Mouse (Mus musculus) 416B (cell line): Measurements from ENCODE around the gene Bpifb6.

ENCODE experiments used
- DNase-seq: peaks from one replicate; pipeline ENCODE4 v3.0.0; 2011; ENCODE audit warnings: low read depth

Gene Bpifb6

GRCm38 (mm10) chr2:153900088-153900487, at the start of gene Bpifb6:
Gene Bpifb6 (plus strand): TSS chr2:153900388.
- DNase-seq, result no peak

- peak; percentile 80 for DNase-seq
Observed at GRCm38 (mm10) chr2:153851030-153851360, 49.2 kb upstream of the Bpifb6 start.

GRCm38 (mm10) chr2:153853544-153853943, 46.6 kb upstream of the Bpifb6 start:
- DNase-seq, result no peak

GRCm38 (mm10) chr2:153859581-153859980, 40.6 kb upstream of the Bpifb6 start:
- DNase-seq, result no peak

- no peak for DNase-seq
Observed at GRCm38 (mm10) chr2:153860315-153860714, 39.9 kb upstream of the Bpifb6 start.

- DNase-seq, result no peak
Observed at GRCm38 (mm10) chr2:153860715-153861114, 39.5 kb upstream of the Bpifb6 start.

GRCm38 (mm10) chr2:153861960-153862359, 38.2 kb upstream of the Bpifb6 start:
- no peak for DNase-seq

GRCm38 (mm10) chr2:153870984-153871383, 29.2 kb upstream of the Bpifb6 start, which contains the start of gene Sun5:
Gene Sun5 (minus strand): TSS chr2:153871084.
- no peak for DNase-seq

GRCm38 (mm10) chr2:153874745-153875144, 25.4 kb upstream of the Bpifb6 start, which contains the start of gene Bpifb2:
Gene Bpifb2 (plus strand): TSS chr2:153875045.
- DNase-seq, result no peak

- DNase-seq, result no peak
Observed at GRCm38 (mm10) chr2:153899111-153899510, 1.1 kb upstream of the Bpifb6 start.

GRCm38 (mm10) chr2:153902726-153903125, 2.5 kb downstream of the Bpifb6 start:
- DNase-seq, result no peak

- no peak for DNase-seq
Observed at GRCm38 (mm10) chr2:153906626-153907025, 6.4 kb downstream of the Bpifb6 start.

- peak; percentile 20 for DNase-seq
Observed at GRCm38 (mm10) chr2:153914151-153914550, 14.0 kb downstream of the Bpifb6 start.

- no peak for DNase-seq
Observed at GRCm38 (mm10) chr2:153917930-153918329, 17.7 kb downstream of the Bpifb6 start, which contains the start of gene Bpifb3. Gene Bpifb3 (plus strand): TSS chr2:153918230.

- no peak for DNase-seq
Observed at GRCm38 (mm10) chr2:153921246-153921645, 21.1 kb downstream of the Bpifb6 start.

- peak; percentile 45 for DNase-seq
Observed at GRCm38 (mm10) chr2:153929871-153930413, 29.8 kb downstream of the Bpifb6 start.

- no peak for DNase-seq
Observed at GRCm38 (mm10) chr2:153931125-153931524, 30.9 kb downstream of the Bpifb6 start.

- no peak for DNase-seq
Observed at GRCm38 (mm10) chr2:153933311-153933710, 33.1 kb downstream of the Bpifb6 start.

GRCm38 (mm10) chr2:153935348-153935747, 35.2 kb downstream of the Bpifb6 start:
- DNase-seq, result no peak

- DNase-seq, result peak; percentile 46
Observed at GRCm38 (mm10) chr2:153937843-153938242, 37.7 kb downstream of the Bpifb6 start, which contains the start of gene Bpifb4. Gene Bpifb4 (plus strand): TSS chr2:153938212.

- peak; percentile 49 for DNase-seq
Observed at GRCm38 (mm10) chr2:153943537-153943936, 43.3 kb downstream of the Bpifb6 start.

GRCm38 (mm10) chr2:153944567-153944966, 44.4 kb downstream of the Bpifb6 start:
- no peak for DNase-seq

- peak; percentile 63 for DNase-seq
Observed at GRCm38 (mm10) chr2:153952897-153953296, 52.7 kb downstream of the Bpifb6 start.

GRCm38 (mm10) chr2:153953836-153954235, 53.6 kb downstream of the Bpifb6 start:
- peak; percentile 58 for DNase-seq
